Mouse (Mus musculus) MN1 (cell line): ENCODE data around the gene Chl1.

ENCODE experiments used
- DNase-seq: peaks from one replicate; pipeline ENCODE4 v3.0.0-alpha.2; 2016; ENCODE audit warnings: low spot score

The Chl1 gene

GRCm38 (mm10) chr6:103542576-103542975 lies 32.2 kb downstream of the Chl1 start:
- DNase-seq = no peak

- DNase-seq = no peak
Observed at GRCm38 (mm10) chr6:103543753-103544152, 33.4 kb downstream of the Chl1 start.

GRCm38 (mm10) chr6:103546314-103546713 lies 35.9 kb downstream of the Chl1 start:
- DNase-seq = no peak

GRCm38 (mm10) chr6:103549929-103550328 lies 39.5 kb downstream of the Chl1 start:
- no peak for DNase-seq

- DNase-seq = no peak
Observed at GRCm38 (mm10) chr6:103558037-103558893, 47.9 kb downstream of the Chl1 start.

- DNase-seq = no peak
Observed at GRCm38 (mm10) chr6:103558894-103559225, 48.5 kb downstream of the Chl1 start.

GRCm38 (mm10) chr6:103559344-103559743 lies 49.0 kb downstream of the Chl1 start:
- no peak for DNase-seq

GRCm38 (mm10) chr6:103564811-103565210 lies 54.4 kb downstream of the Chl1 start:
- no peak for DNase-seq

GRCm38 (mm10) chr6:103567247-103567646 lies 56.9 kb downstream of the Chl1 start:
- no peak for DNase-seq

- DNase-seq = no peak
Observed at GRCm38 (mm10) chr6:103572659-103573058, 62.3 kb downstream of the Chl1 start.

- no peak for DNase-seq
Observed at GRCm38 (mm10) chr6:103584224-103584623, 73.8 kb downstream of the Chl1 start.

- no peak for DNase-seq
Observed at GRCm38 (mm10) chr6:103585667-103586066, 75.3 kb downstream of the Chl1 start.

GRCm38 (mm10) chr6:103586081-103586480 lies 75.7 kb downstream of the Chl1 start:
- no peak for DNase-seq

GRCm38 (mm10) chr6:103602070-103602469 lies 91.7 kb downstream of the Chl1 start:
- no peak for DNase-seq

- DNase-seq = no peak
Observed at GRCm38 (mm10) chr6:103610656-103611055, 100.3 kb downstream of the Chl1 start.

- DNase-seq = no peak
Observed at GRCm38 (mm10) chr6:103612626-103613025, 102.2 kb downstream of the Chl1 start.

- DNase-seq = no peak
Observed at GRCm38 (mm10) chr6:103613714-103614113, 103.3 kb downstream of the Chl1 start.

GRCm38 (mm10) chr6:103615924-103616602 lies 105.7 kb downstream of the Chl1 start:
- no peak for DNase-seq

- DNase-seq = no peak
Observed at GRCm38 (mm10) chr6:103620880-103621279, 110.5 kb downstream of the Chl1 start.

- DNase-seq = no peak
Observed at GRCm38 (mm10) chr6:103622117-103622713, 111.8 kb downstream of the Chl1 start.

GRCm38 (mm10) chr6:103632856-103633255 lies 122.5 kb downstream of the Chl1 start:
- DNase-seq = no peak

- no peak for DNase-seq
Observed at GRCm38 (mm10) chr6:103656778-103657177, 146.4 kb downstream of the Chl1 start.

GRCm38 (mm10) chr6:103659173-103659572 lies 148.8 kb downstream of the Chl1 start:
- no peak for DNase-seq
